Comparison of ENCODE assay signal across 9 mouse cellular contexts in genomic region chr2:179973871-179974628, GRCm38 (mm10). TPM values are rescaled to one million over a fixed set of nuclear protein-coding genes. Genes with fewer than 3 reads are reported as not detected.
DNase-seq lines count a peak whose midpoint lies in the region; ATAC-seq and TF ChIP-seq lines count a peak whose summit lies in the region.
"Had no signal": no experiment of that assay in that cellular context is flagged by ENCODE, and none has a peak within 500 bp of the region (broad histone marks: within the 10 kb centered on the region; RNA-seq: fewer than 3 reads in every experiment).

No protein-coding gene starts in this region.

- peak; percentile 43 for DNase-seq in gastrocnemius, adult 2 months
- DNase-seq in gastrocnemius, postnatal 10 days = no peak
- peak; percentile 16 for DNase-seq in cerebellum, adult 8-10 months
- DNase-seq in liver = peak; percentile 12
- no peak for DNase-seq in layer of hippocampus, adult 18-20 months (ENCODE audit: low spot score in 2 of 2)
- no peak for DNase-seq in left cerebral cortex, postnatal 10 days (ENCODE audit: extremely low spot score in 1 of 2, low spot score in 2 of 2)

- no peak for TF ChIP-seq CTCF in gastrocnemius, adult 2 months (IDR thresholded peaks at IDR 0.05)
- TF ChIP-seq CTCF in small intestine, adult 2 months (IDR thresholded peaks at IDR 0.05; ENCODE audit: extremely low read depth, insufficient read length, insufficient replicate concordance, low read depth, low read length) = no peak

- intact Hi-C loops in gastrocnemius, adult 2 months (cut with DNase I) = no loop called here
- intact Hi-C loops in left cerebral cortex, postnatal 10 days (cut with DNase I) = no loop called here

- no peaks in the 10 kb centered on the region for H3K36me3 ChIP-seq in heart, embryonic 11.5 days (ENCODE audit: control insufficient read depth, insufficient read depth, low read length)
- H3K36me3 ChIP-seq in small intestine, adult 2 months (ENCODE audit: control insufficient read depth, insufficient read depth, low read length) = no peaks in the 10 kb centered on the region

- H3K9me3 ChIP-seq in heart, embryonic 11.5 days (replicated peaks; ENCODE audit: control insufficient read depth, low read length) = no peaks in the 10 kb centered on the region
- H3K9me3 ChIP-seq: G1E had no signal

- H3K27me3 ChIP-seq in heart, embryonic 11.5 days (ENCODE audit: control insufficient read depth, insufficient read depth, low read length) = no peaks in the 10 kb centered on the region
- no peaks in the 10 kb centered on the region for H3K27me3 ChIP-seq in small intestine, adult 2 months (ENCODE audit: control insufficient read depth, insufficient read depth, low read length)

- peaks cover 50% of the 10 kb centered on the region for H3K4me1 ChIP-seq in heart, embryonic 11.5 days (ENCODE audit: control insufficient read depth, insufficient read depth, low read length)
- peaks cover 23% of the 10 kb centered on the region; the same call in 1 of the 2 replicates for H3K4me1 ChIP-seq in small intestine, adult 2 months (ENCODE audit: control insufficient read depth, insufficient read depth, insufficient read length, low read length)

- no peak for ATAC-seq in heart, embryonic 11.5 days (replicated peaks; ENCODE audit: insufficient number of reproducible peaks, low FRiP score, low TSS enrichment)

- peak overlapping the region; percentile 69 for H3K27ac ChIP-seq in gastrocnemius, adult 2 months
- no peak overlapping the region for H3K27ac ChIP-seq in heart, embryonic 11.5 days (ENCODE audit: low read depth, low read length)
- H3K27ac ChIP-seq in small intestine, adult 2 months (ENCODE audit: insufficient read depth, low read depth, low read length) = no peak overlapping the region

- peak overlapping the region; percentile 100 for H3K4me2 ChIP-seq in heart, embryonic 11.5 days

- TF ChIP-seq POLR2A in small intestine, adult 2 months (IDR thresholded peaks at IDR 0.05; ENCODE audit: low read depth, low read length) = no peak

- WGBS in heart, embryonic 11.5 days (ENCODE audit: insufficient replicate concordance) = 19% methylated on average over 8 of the region's 8 CpGs
- WGBS in small intestine, adult 2 months = 19% methylated on average over 8 of the region's 8 CpGs

- peak overlapping the region; percentile 47 for H3K9ac ChIP-seq in heart, embryonic 11.5 days (ENCODE audit: low read depth, low read length)

- H3K4me3 ChIP-seq in gastrocnemius, adult 2 months = peak overlapping the region; percentile 75
- H3K4me3 ChIP-seq in heart, embryonic 11.5 days (ENCODE audit: low read depth, low read length) = peak overlapping the region; percentile 81
- H3K4me3 ChIP-seq in small intestine, adult 2 months (ENCODE audit: low read depth, low read length) = 0 out of 2 replicates have a peak overlapping the region, but pooled peaks have one; percentile 2

RNA-seq across cellular contexts. Expression of gene Taf4, which starts 2.4 kb away (rescaled TPM):
- 10 to 100 TPM; 10.5 to 10.9 TPM for total RNA-seq in gastrocnemius, adult 2 months (2021)
- 10 to 100 TPM in 1 of 2 experiments, 1 to 10 TPM in 1; 9.9 to 13.3 TPM for total RNA-seq in gastrocnemius, postnatal 10 days (2021)
- 3.3 and 4.2 TPM in 2 replicates for polyA plus RNA-seq in heart, embryonic 11.5 days (2014; fragmentation: Nextera tagmentation; extraction: Ambion mirVana)
- 8.2 and 14.4 TPM in 2 replicates for polyA plus RNA-seq in small intestine, adult 2 months (2012; rRNA removed)
- 10 to 100 TPM; 20.8 to 23.7 TPM for total RNA-seq in layer of hippocampus, adult 18-20 months (2021)
- total RNA-seq in left cerebral cortex, postnatal 10 days (2021) = 10 to 100 TPM; 19.5 to 20.9 TPM

RNA-seq across cellular contexts. Expression of gene Lsm14b, which starts 50.7 kb away (rescaled TPM):
- total RNA-seq in gastrocnemius, adult 2 months (2021) = 10 to 100 TPM; 46.2 to 48.3 TPM
- total RNA-seq in gastrocnemius, postnatal 10 days (2021) = 10 to 100 TPM; 44.1 to 46.2 TPM
- polyA plus RNA-seq in heart, embryonic 11.5 days (2014; fragmentation: Nextera tagmentation; extraction: Ambion mirVana) = 3.9 and 4.3 TPM in 2 replicates
- 10.7 and 23.7 TPM in 2 replicates for polyA plus RNA-seq in small intestine, adult 2 months (2012; rRNA removed)
- total RNA-seq in layer of hippocampus, adult 18-20 months (2021) = 10 to 100 TPM; 97.5 to 98.5 TPM
- total RNA-seq in left cerebral cortex, postnatal 10 days (2021) = 100 to 1,000 TPM; 142 to 143 TPM

Comparison
In these comparisons a context has a peak if more than half of its experiments do, and no peak if none do; other contexts are left out.
1. DNase-seq: peak in gastrocnemius, adult 2 months (single experiment), cerebellum, adult 8-10 months (single experiment) and liver (single experiment); none in gastrocnemius, postnatal 10 days (single experiment), layer of hippocampus, adult 18-20 months (0 of 2) and left cerebral cortex, postnatal 10 days (0 of 2).
2. H3K4me3 ChIP-seq: peak in every context shown above with its lines; median percentile 81 in heart, embryonic 11.5 days; 75 in gastrocnemius, adult 2 months; 2 in small intestine, adult 2 months.